Mouse (Mus musculus) lung, postnatal 25 days (tissue): ENCODE data around the gene Zfp606.

Experiments used
- DNase-seq: peaks from one replicate; pipeline ENCODE4 v3.0.0; 2022; ENCODE audit warnings: low spot score

Gene Zfp606

DNA sequence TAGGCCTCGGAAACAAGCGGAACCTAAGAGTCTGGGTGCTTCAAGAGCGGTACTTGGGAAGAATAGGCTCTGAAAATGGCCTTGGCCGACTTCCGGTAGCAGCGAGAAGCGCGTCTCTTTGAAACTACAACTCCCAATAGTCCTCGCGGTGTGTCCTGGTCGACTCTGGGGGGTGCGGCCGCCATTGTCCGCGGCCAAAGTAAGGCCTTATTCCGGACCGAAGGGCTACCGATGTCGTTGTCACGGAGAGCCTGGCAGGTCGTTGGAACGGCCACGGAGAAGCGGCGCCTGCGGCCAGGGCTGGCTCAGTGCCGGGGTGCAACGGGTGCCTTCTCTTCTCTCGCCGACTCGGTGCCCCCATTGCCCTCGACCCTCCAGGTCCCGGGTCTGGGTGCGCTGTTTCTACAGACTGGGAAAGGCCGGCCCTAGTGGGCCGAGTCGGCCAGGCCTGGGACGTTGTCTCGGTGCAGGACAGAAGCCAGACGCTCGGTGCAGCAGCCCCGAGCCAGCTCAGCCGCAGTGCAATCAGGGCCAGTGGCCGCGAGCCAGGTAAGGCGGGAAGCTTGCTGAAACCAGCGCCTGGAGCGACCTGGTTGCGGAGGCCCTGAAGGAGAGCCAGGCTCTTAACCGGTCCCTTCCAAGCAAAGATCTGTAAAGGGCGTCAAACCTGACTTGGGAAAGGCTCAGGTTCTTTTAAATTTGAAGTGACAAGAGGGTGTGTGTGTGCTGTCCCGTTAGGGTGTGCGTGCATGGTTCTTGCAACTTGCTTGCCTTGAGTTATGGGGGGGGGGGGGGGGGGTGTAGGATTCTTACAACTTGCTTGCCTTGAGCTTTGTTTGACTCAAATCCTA, at the start of gene Zfp606:
Zfp606 (plus strand) TSS at position 136 of the 851 bp plus-strand sequence.
- DNase-seq, result peak; percentile 91

DNA sequence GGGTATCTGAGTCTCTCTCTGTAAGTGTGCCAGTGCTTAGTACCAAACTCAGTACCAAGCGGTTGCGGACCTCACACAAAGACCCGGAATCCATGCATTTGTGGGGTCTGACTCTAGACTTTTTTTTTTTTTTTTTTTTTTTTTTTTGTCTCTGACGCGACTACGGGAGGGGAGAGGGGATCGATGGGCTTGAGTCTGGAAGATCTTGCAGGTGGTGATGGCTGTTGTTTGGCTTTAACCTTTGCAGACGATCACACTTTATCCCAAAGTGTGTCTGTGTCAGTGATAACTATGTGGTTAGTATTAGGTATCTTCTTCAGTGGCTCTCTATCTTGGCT, 885 bp downstream of the Zfp606 start:
- DNase-seq, result no peak

DNA sequence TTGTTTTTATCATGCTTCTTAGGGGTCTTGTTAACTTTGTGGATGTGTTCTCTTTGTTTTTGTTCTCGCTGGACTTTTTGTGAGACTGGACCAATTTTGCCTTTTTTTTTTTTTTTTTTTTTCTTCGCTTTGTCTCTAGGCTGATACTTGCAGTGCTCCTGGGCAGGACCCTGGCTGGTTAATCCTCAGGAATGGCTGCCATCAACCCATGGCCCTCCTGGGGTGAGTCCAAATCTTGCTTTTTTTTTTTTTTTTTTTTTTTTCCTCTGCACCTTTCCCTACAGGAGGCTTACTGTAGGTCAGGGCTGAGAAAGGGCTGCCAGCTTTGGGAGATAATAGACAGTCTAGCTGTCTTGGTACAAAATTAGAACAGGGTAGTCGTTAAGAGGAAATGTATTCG, 1.4 kb downstream of the Zfp606 start:
- no peak for DNase-seq

DNA sequence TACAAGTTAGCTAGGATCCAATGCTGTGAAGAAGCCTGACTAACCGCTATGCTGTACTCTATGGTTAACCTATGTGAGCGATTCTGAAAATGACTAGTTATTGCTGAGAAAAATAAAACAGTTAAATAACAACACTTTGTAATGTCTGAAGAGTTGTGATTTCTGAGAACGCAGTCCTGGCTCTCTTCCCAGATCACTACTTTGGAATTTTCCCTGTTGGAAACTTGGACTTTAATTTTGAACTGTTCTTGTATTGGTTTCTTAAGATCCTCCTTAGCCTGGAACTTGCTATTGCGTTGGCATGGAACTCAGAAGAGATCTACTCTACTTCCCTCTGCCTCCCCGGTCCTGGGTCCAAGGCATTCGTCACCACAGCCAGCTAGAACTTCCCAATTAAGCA, 5.7 kb downstream of the Zfp606 start:
- DNase-seq, result no peak

DNA sequence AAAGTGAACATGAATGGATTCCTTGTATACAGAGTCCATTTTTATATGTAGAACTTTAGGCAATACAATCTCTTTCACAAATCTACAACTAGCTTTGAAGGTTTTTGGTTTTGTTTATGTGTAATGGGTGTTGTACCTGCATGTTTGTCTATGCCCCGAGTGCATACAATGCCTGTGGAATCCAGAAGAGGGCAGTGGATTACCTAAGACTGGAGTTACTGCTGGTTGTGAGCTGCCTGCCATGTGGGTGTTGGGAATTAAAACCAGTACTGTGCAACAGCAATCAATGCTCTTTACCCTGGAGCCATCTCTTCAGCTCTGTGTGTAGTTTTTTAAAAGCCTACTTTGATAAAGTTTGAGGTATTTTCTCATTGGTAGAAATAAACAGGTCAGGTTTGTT, 7.9 kb downstream of the Zfp606 start:
- DNase-seq, result no peak

DNA sequence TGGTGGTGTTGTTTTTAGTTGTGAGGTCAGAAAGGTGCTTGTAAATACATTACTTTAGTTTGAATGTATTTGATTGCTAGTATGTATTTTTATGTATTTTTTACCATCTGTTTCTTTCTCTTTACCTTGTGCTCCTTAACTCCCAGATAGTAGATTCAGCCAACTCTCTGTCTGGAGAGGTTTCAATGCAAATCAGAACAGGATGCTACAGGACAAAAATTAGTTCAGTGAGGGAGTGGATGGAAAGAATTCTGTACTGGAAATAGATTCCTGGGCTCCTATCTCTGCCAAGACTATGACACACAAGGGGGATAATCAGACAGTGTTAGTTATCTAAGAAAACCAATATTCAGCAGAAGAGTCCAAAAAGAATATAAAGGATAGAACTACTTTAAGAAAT, 8.6 kb downstream of the Zfp606 start:
- DNase-seq, result no peak

DNA sequence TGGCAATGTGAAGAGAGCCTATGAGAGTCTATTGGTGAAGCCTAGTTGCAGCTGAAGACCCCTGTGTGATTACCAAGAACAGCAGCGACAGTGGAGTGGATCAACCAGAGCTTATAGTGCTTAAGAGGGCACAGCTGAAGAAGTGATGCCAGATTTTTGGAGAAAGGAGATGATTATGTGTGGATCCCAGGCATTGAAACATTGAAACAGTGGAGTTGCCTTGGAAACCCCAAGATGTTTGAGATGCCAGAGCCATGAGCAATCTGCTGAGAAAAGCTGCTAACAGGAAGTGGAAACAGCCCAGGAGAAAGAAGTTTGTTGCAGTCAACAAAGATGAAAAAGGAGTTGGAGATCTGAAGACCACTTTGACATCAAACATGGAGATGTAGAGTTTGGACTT, 32.8 kb downstream of the Zfp606 start:
- no peak for DNase-seq

DNA sequence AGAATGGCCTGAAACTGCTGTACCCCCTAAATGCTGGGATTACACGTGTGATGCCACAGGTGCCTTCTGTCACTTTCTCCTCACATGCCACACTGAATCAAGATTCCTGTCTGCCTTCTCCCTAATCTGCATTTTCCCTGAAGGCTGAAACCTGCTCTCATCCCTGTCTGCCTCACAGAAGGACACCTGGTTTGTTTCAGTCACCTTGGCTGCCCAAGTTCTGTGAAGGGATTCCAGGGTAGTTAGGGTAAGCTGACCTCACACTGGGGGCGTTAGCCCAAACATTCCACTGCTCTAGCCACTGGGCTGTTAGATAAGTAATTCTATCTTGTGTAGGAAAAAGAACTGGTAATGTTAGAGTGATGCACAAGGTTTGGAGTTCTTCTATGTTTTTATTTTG, 34.1 kb downstream of the Zfp606 start, which contains the start of gene 2900092C05Rik:
2900092C05Rik (plus strand) TSS at position 301 of the 400 bp plus-strand sequence.
- no peak for DNase-seq
